Mouse (Mus musculus) stomach, embryonic 14.5 days (tissue): ENCODE results near the gene Lysmd2. TPM values are rescaled to one million over a fixed set of nuclear protein-coding genes. Genes with fewer than 3 reads are reported as not detected.
A peak's percentile ranks its signal among the peaks of the same experiment; 100 is the strongest.
"Not testable (repeated sequence)": the region's sequence is repeated elsewhere in the genome, so short reads cannot be mapped to it uniquely, and the experiment has no call there.

ENCODE experiments used
- ATAC-seq: fragments of 200-750 bp; cut with Nextera tagmentation; 2 replicates; pipeline ENCODE4 v1.8.0; 2017; ENCODE audit warnings: low read depth, moderate TSS enrichment; ENCODE audit not compliant: insufficient number of reproducible peaks, insufficient read depth, low FRiP score
- H3K27ac ChIP-seq: fragments of 300-500 bp; sonication (generic); 2 replicates; pipeline ENCODE4 v1.5.1; 2014; ENCODE audit warnings: mild to moderate bottlenecking, low read length, moderate library complexity, mixed read lengths
- H3K27me3 ChIP-seq: fragments of 300-500 bp; sonication (generic); 2 replicates; pipeline ENCODE4 v1.6.1; 2014; ENCODE audit warnings: low read length, control low read depth, mixed read lengths; ENCODE audit not compliant: control insufficient read depth, insufficient read depth
- H3K36me3 ChIP-seq: fragments of 300-500 bp; sonication (generic); 2 replicates; pipeline ENCODE4 v1.6.1; 2014; ENCODE audit warnings: mild to moderate bottlenecking, control low read depth, low read length, moderate library complexity, mixed read lengths; ENCODE audit not compliant: control insufficient read depth, insufficient read depth
- H3K4me1 ChIP-seq: fragments of 300-500 bp; sonication (generic); 2 replicates; pipeline ENCODE4 v1.6.1; 2014; ENCODE audit warnings: low read length, control low read depth, mixed read lengths; ENCODE audit not compliant: control insufficient read depth, insufficient read depth
- H3K4me2 ChIP-seq: fragments of 300-500 bp; sonication (generic); replicated peaks from 2 replicates; pipeline ENCODE4 v1.6.1; 2014; ENCODE audit warnings: low read depth, low read length, control low read depth
- H3K4me3 ChIP-seq: fragments of 300-500 bp; sonication (generic); 2 replicates; pipeline ENCODE4 v1.5.1; 2014; ENCODE audit warnings: low read depth, low read length, control low read depth
- H3K9ac ChIP-seq: fragments of 300-500 bp; sonication (generic); replicated peaks from 2 replicates; pipeline ENCODE4 v1.6.1; 2014; ENCODE audit warnings: low read depth, mild to moderate bottlenecking, control low read depth, low read length, moderate library complexity, mixed read lengths
- H3K9me3 ChIP-seq: fragments of 300-500 bp; sonication (generic); 2 replicates; pipeline ENCODE4 v1.6.1; 2016; ENCODE audit warnings: low read depth, low read length, control low read depth; ENCODE audit not compliant: control insufficient read depth
- WGBS: fragments of 180-500 bp; shearing (Covaris S2); extraction: QIAGEN DNeasy Blood & Tissue Kit; methylation state at CpG from one replicate; pipeline ENCODE4 v1.1.7; 2014; 5-methylcytosine and 5-hydroxymethylcytosine counted together
- polyA plus RNA-seq: library from polyadenylated mRNA; unstranded; fragments of >200 nt; fragmentation: Nextera tagmentation; extraction: Ambion mirVana; gene quantifications from 2 replicates; pipeline ENCODE4 v1.2.1, GENCODE M21; 2014

The Lysmd2 gene
- polyA plus RNA-seq, 1 experiment from 2014 or later, result 33.8 TPM

- 0 out of 2 replicates have a peak, but pooled peaks have one; percentile 23 for ATAC-seq
- no peak overlapping the region for H3K9ac ChIP-seq
- H3K36me3 ChIP-seq, result no peaks in the 10 kb centered on the region
- peaks cover 4% of the 10 kb centered on the region; the same call in 1 of the 2 replicates for H3K27me3 ChIP-seq
- H3K27ac ChIP-seq, result no peak overlapping the region
- no peaks in the 10 kb centered on the region for H3K9me3 ChIP-seq
- H3K4me1 ChIP-seq, result no peaks in the 10 kb centered on the region
- no peak overlapping the region for H3K4me3 ChIP-seq
- no peak overlapping the region for H3K4me2 ChIP-seq
- 64% methylated on average over 3 of the region's 3 CpGs for WGBS
Measured at GRCm38 (mm10) chr9:75616560-75616959, 9.0 kb upstream of the Lysmd2 start.

GRCm38 (mm10) chr9:75618836-75619400, 6.6 kb upstream of the Lysmd2 start:
- WGBS, result 80% methylated on average over 6 of the region's 6 CpGs
- no peak overlapping the region for H3K4me2 ChIP-seq
- H3K4me3 ChIP-seq, result no peak overlapping the region

GRCm38 (mm10) chr9:75619761-75620160, 5.8 kb upstream of the Lysmd2 start:
- 93% methylated on average over 2 of the region's 2 CpGs for WGBS

More at GRCm38 (mm10) chr9:75618836-75619400, 6.6 kb upstream of the Lysmd2 start:
- H3K36me3 ChIP-seq, result no peaks in the 10 kb centered on the region
- H3K9me3 ChIP-seq, result no peaks in the 10 kb centered on the region
- H3K27me3 ChIP-seq, result no peaks in the 10 kb centered on the region
- no peak overlapping the region for H3K9ac ChIP-seq
- H3K4me1 ChIP-seq, result no peaks in the 10 kb centered on the region
- no peak for ATAC-seq
- H3K27ac ChIP-seq, result no peak overlapping the region

GRCm38 (mm10) chr9:75621428-75621827, 4.1 kb upstream of the Lysmd2 start:
- Histone ChIP-seq H3K4me1 (no peaks in the 10 kb centered on the region), H3K4me3 (no peak overlapping the region), H3K27ac (no peak overlapping the region), H3K36me3 (no peaks in the 10 kb centered on the region), H3K27me3 (no peaks in the 10 kb centered on the region), H3K9ac (no peak overlapping the region), H3K9me3 (no peaks in the 10 kb centered on the region), H3K4me2 (no peak overlapping the region)
- WGBS, result 69% methylated on average over 3 of the region's 3 CpGs
- no peak for ATAC-seq

More at GRCm38 (mm10) chr9:75619761-75620160, 5.8 kb upstream of the Lysmd2 start:
- H3K27me3 ChIP-seq, ATAC-seq, H3K36me3 ChIP-seq, H3K4me2 ChIP-seq, H3K9me3 ChIP-seq, H3K4me1 ChIP-seq, H3K4me3 ChIP-seq, H3K27ac ChIP-seq, H3K9ac ChIP-seq: not testable (repeated sequence)

- 11% methylated on average over 18 of the region's 18 CpGs for WGBS
- H3K27me3 ChIP-seq, result no peaks in the 10 kb centered on the region
- peak; percentile 19; the same call in 1 of the 2 replicates for ATAC-seq
- peak overlapping the region; percentile 49 for H3K4me2 ChIP-seq
- H3K27ac ChIP-seq, result peak overlapping the region; percentile 87; the same call in 1 of the 2 replicates
- peak overlapping the region; percentile 89 for H3K9ac ChIP-seq
- H3K9me3 ChIP-seq, result no peaks in the 10 kb centered on the region
- H3K4me1 ChIP-seq, result no peaks in the 10 kb centered on the region
- H3K36me3 ChIP-seq, result no peaks in the 10 kb centered on the region
- peak overlapping the region; percentile 83 for H3K4me3 ChIP-seq
Measured at GRCm38 (mm10) chr9:75624983-75625555, 472 bp upstream of the Lysmd2 start.

- H3K9ac ChIP-seq, result peak overlapping the region; percentile 89
- peak overlapping the region; percentile 83 for H3K4me3 ChIP-seq
- WGBS, result 1% methylated on average over 14 of the region's 14 CpGs
- ATAC-seq, result no peak
- H3K4me2 ChIP-seq, result peak overlapping the region; percentile 49
- no peaks in the 10 kb centered on the region for H3K36me3 ChIP-seq
- peak overlapping the region; percentile 87; the same call in 1 of the 2 replicates for H3K27ac ChIP-seq
- H3K4me1 ChIP-seq, result no peaks in the 10 kb centered on the region
- no peaks in the 10 kb centered on the region for H3K27me3 ChIP-seq
- H3K9me3 ChIP-seq, result no peaks in the 10 kb centered on the region
Measured at GRCm38 (mm10) chr9:75626308-75626604, 715 bp downstream of the Lysmd2 start.

GRCm38 (mm10) chr9:75630823-75631454, 5.4 kb downstream of the Lysmd2 start:
- Histone ChIP-seq H3K4me1 (no peaks in the 10 kb centered on the region), H3K9ac (no peak overlapping the region), H3K27me3 (no peaks in the 10 kb centered on the region), H3K9me3 (no peaks in the 10 kb centered on the region), H3K4me3 (no peak overlapping the region), H3K36me3 (0 out of 2 replicates have a peak, but pooled peaks cover 2% of the 10 kb centered on the region), H3K27ac (no peak overlapping the region), H3K4me2 (no peak overlapping the region)
- WGBS, result 61% methylated on average over 8 of the region's 8 CpGs
- no peak for ATAC-seq

GRCm38 (mm10) chr9:75632111-75632510, 6.6 kb downstream of the Lysmd2 start:
- H3K27ac ChIP-seq, result no peak overlapping the region
- no peaks in the 10 kb centered on the region for H3K9me3 ChIP-seq
- no peak overlapping the region for H3K9ac ChIP-seq
- 0 out of 2 replicates have a peak, but pooled peaks cover 2% of the 10 kb centered on the region for H3K36me3 ChIP-seq
- H3K27me3 ChIP-seq, result no peaks in the 10 kb centered on the region
- 30% methylated on average over 10 of the region's 10 CpGs for WGBS
- no peak overlapping the region for H3K4me2 ChIP-seq
- no peak for ATAC-seq
- H3K4me1 ChIP-seq, result no peaks in the 10 kb centered on the region
- no peak overlapping the region for H3K4me3 ChIP-seq
